Mouse (Mus musculus): ENCODE measurements at regions not wholly inside any gene's neighbourhood (a gene's known extent, or its start where the extent isn't known, plus 50 kb on each side); places are given as distances from the start of the nearest gene placed in this dataset.

DNA sequence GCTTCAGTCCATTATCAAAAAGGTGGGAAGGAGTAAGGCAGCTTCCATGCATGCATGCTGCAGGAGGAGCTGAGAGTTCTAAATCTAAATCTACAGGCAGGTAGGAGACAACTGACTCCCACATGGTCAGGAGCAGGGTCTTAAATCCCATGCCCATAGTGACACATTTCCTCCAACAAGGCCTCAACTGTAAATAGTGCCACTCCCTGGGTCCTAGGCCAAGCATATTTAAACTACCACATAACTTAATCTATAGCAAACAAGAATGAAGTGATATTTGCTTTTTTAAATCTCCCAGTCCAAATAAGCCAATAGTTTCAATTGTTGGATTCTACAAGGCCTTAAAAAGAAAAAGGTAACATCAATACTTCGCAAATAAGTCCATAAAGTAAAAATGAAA lies 1345.4 kb upstream of the Dsel start:
- DNase-seq (ENCODE audit: low spot score in 2 of 2): no peak

DNA sequence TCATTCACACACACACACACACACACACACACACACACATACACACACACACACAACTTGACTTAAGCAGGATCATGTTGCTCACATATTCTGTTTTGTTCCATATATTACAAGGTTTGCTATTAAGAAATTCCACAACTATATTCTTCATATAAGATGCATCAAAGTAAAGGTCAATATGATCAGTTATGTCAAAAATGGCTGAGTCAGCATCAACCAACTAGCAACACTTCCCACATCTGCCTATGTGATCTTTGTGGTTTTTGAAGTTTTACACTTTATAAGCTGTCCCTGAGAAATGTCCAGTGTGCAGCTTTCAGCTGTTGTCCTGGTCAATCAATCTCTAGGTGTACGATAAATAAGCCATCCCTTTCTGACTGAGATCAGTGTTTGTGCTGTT lies 1339.3 kb upstream of the Dsel start:
- DNase-seq (ENCODE audit: low spot score in 2 of 2): no peak

DNA sequence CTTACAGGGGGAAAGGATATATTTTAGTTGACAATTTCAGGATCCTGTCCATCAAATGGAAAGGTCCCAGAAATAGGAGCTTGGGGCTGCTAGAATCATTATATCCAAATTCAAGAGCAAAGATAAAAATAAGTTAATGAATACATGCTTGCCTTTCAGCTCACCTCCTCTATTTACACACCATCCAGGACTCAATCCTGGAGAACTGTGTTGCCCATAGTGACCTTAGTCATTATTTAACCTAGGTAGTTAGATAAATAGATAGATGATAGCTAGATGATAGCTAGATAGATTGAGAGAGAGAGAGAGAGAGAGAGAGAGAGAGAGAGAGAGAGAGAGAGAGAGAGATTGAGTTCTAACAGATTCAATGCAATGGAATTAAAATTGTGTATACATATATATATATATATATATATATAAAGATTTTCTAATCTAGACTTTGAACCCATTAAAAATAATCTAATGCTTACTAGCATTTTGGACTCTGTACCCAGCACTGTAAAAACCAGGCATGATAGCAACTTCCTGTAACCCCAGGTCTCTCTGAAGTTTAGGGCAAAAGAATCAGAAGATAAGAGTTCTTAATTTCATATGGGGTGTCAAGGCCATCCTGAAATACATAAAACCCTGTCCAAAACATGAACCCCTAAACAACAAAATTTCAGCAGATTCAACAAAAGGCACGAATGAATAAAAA lies 1329.5 kb upstream of the Dsel start:
- DNase-seq (ENCODE audit: low spot score in 2 of 2): no peak

DNA sequence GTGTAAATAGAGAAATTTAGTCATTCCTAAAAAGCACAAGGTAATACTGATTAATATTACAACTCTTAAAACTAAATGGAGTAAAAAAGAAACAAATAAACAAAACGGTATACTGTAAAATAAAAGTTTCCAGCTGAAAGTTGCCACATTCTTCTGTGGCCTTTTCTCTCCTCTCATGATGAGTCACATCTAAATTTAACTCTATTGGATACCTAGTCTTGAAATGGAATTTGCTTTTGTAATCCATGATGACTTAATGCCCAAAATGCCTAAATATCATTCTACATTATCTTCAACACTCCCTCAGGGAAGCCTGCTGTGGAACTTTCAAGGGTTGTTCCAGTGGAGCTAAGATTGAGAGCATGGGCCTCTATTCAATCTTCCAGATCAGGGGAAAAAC lies 1298.5 kb upstream of the Dsel start:
- no peak for DNase-seq (ENCODE audit: low spot score in 2 of 2)

Measured in frontal cortex, postnatal 10 days (tissue).